Mouse (Mus musculus): ENCODE results near the gene Slco1a6. TPM values are rescaled to one million over a fixed set of nuclear protein-coding genes. Genes with fewer than 3 reads are reported as not detected.
"Not testable (repeated sequence)": the region's sequence is repeated elsewhere in the genome, so short reads cannot be mapped to it uniquely, and the experiment has no call there.

Slco1a6 gene
- polyA plus RNA-seq, 1 experiment from 2014 or later = 36.5 TPM

GRCm38 (mm10) chr6:142148371-142148770 lies 60.0 kb downstream of the Slco1a6 start:
- DNase-seq (ENCODE audit: low spot score) = no peak
- Histone ChIP-seq H3K27ac (no peak overlapping the region), H3K27me3 (ENCODE audit: insufficient read depth, low read length) (no peaks in the 10 kb centered on the region), H3K9me3 (replicated peaks; ENCODE audit: low read length) (no peaks in the 10 kb centered on the region), H3K9ac (ENCODE audit: low read depth, low read length) (no peak overlapping the region), H3K4me2 (ENCODE audit: low read length) (no peak overlapping the region), H3K36me3 (ENCODE audit: insufficient read depth, low read length) (no peaks in the 10 kb centered on the region), H3K4me1 (replicated peaks; ENCODE audit: insufficient read depth, low read length) (no peaks in the 10 kb centered on the region), H3K4me3 (replicated peaks; ENCODE audit: low read depth, low read length) (no peak overlapping the region)
- WGBS = 87% methylated on average over 1 of the region's 1 CpGs
- TF ChIP-seq CTCF (IDR thresholded peaks at IDR 0.05; ENCODE audit: low read depth) = no peak
- ATAC-seq (replicated peaks; ENCODE audit: low FRiP score, low read depth) = no peak

GRCm38 (mm10) chr6:142111667-142112305 lies 96.5 kb downstream of the Slco1a6 start:
- Histone ChIP-seq H3K9ac (ENCODE audit: low read depth, low read length) (no peak overlapping the region), H3K9me3 (replicated peaks; ENCODE audit: low read length) (no peaks in the 10 kb centered on the region), H3K27ac (no peak overlapping the region), H3K4me1 (replicated peaks; ENCODE audit: insufficient read depth, low read length) (no peaks in the 10 kb centered on the region), H3K4me2 (ENCODE audit: low read length) (no peak overlapping the region), H3K27me3 (ENCODE audit: insufficient read depth, low read length) (no peaks in the 10 kb centered on the region), H3K36me3 (ENCODE audit: insufficient read depth, low read length) (no peaks in the 10 kb centered on the region), H3K4me3 (replicated peaks; ENCODE audit: low read depth, low read length) (no peak overlapping the region)
- no peak for TF ChIP-seq CTCF (IDR thresholded peaks at IDR 0.05; ENCODE audit: low read depth)
- WGBS = 80% methylated on average over 3 of the region's 3 CpGs
- DNase-seq (ENCODE audit: low spot score) (no peak), ATAC-seq (replicated peaks; ENCODE audit: low FRiP score, low read depth) (peak; percentile 59)

- ATAC-seq (replicated peaks; ENCODE audit: low FRiP score, low read depth) (no peak), DNase-seq (ENCODE audit: low spot score) (no peak)
- Histone ChIP-seq H3K9ac (ENCODE audit: low read depth, low read length) (no peak overlapping the region), H3K9me3 (replicated peaks; ENCODE audit: low read length) (no peaks in the 10 kb centered on the region), H3K4me1 (replicated peaks; ENCODE audit: insufficient read depth, low read length) (no peaks in the 10 kb centered on the region), H3K4me2 (ENCODE audit: low read length) (no peak overlapping the region), H3K36me3 (ENCODE audit: insufficient read depth, low read length) (no peaks in the 10 kb centered on the region), H3K27me3 (ENCODE audit: insufficient read depth, low read length) (no peaks in the 10 kb centered on the region), H3K4me3 (replicated peaks; ENCODE audit: low read depth, low read length) (no peak overlapping the region), H3K27ac (no peak overlapping the region)
- 82% methylated on average over 3 of the region's 3 CpGs for WGBS
- no peak for TF ChIP-seq CTCF (IDR thresholded peaks at IDR 0.05; ENCODE audit: low read depth)
Observed at GRCm38 (mm10) chr6:142091126-142091525, 117.2 kb downstream of the Slco1a6 start.

- not testable (repeated sequence) for H3K27me3 ChIP-seq (ENCODE audit: insufficient read depth, low read length); DNase-seq (ENCODE audit: low spot score); ATAC-seq (replicated peaks; ENCODE audit: low FRiP score, low read depth); H3K9ac ChIP-seq (ENCODE audit: low read depth, low read length); H3K9me3 ChIP-seq (replicated peaks; ENCODE audit: low read length); H3K27ac ChIP-seq; H3K4me2 ChIP-seq (ENCODE audit: low read length); H3K36me3 ChIP-seq (ENCODE audit: insufficient read depth, low read length); H3K4me3 ChIP-seq (replicated peaks; ENCODE audit: low read depth, low read length); H3K4me1 ChIP-seq (replicated peaks; ENCODE audit: insufficient read depth, low read length)
- WGBS = 82% methylated on average over 3 of the region's 3 CpGs
Observed at GRCm38 (mm10) chr6:142058281-142058680, 150.0 kb downstream of the Slco1a6 start.

GRCm38 (mm10) chr6:142047689-142048088 lies 160.6 kb downstream of the Slco1a6 start:
- no peak overlapping the region for H3K27ac ChIP-seq
- no peak for ATAC-seq (replicated peaks; ENCODE audit: low FRiP score, low read depth)
- no peak for TF ChIP-seq CTCF (IDR thresholded peaks at IDR 0.05; ENCODE audit: low read depth)
- H3K9me3 ChIP-seq (replicated peaks; ENCODE audit: low read length) = no peaks in the 10 kb centered on the region
- no peaks in the 10 kb centered on the region for H3K27me3 ChIP-seq (ENCODE audit: insufficient read depth, low read length)
- no peak overlapping the region for H3K4me2 ChIP-seq (ENCODE audit: low read length)
- no peak overlapping the region for H3K4me3 ChIP-seq (replicated peaks; ENCODE audit: low read depth, low read length)
- no peak overlapping the region for H3K9ac ChIP-seq (ENCODE audit: low read depth, low read length)
- no peak for DNase-seq (ENCODE audit: low spot score)
- H3K36me3 ChIP-seq (ENCODE audit: insufficient read depth, low read length) = no peaks in the 10 kb centered on the region
- no peaks in the 10 kb centered on the region for H3K4me1 ChIP-seq (replicated peaks; ENCODE audit: insufficient read depth, low read length)
- WGBS = 89% methylated on average over 1 of the region's 1 CpGs

GRCm38 (mm10) chr6:142045746-142046145 lies 162.6 kb downstream of the Slco1a6 start:
- TF ChIP-seq CTCF (IDR thresholded peaks at IDR 0.05; ENCODE audit: low read depth) = no peak
- DNase-seq (ENCODE audit: low spot score) (no peak), ATAC-seq (replicated peaks; ENCODE audit: low FRiP score, low read depth) (no peak)
- H3K9me3 ChIP-seq (replicated peaks; ENCODE audit: low read length) = no peaks in the 10 kb centered on the region
- no peaks in the 10 kb centered on the region for H3K4me1 ChIP-seq (replicated peaks; ENCODE audit: insufficient read depth, low read length)
- no peak overlapping the region for H3K4me3 ChIP-seq (replicated peaks; ENCODE audit: low read depth, low read length)
- WGBS = 89% methylated on average over 2 of the region's 2 CpGs
- no peak overlapping the region for H3K9ac ChIP-seq (ENCODE audit: low read depth, low read length)
- H3K27me3 ChIP-seq (ENCODE audit: insufficient read depth, low read length) = no peaks in the 10 kb centered on the region
- no peak overlapping the region for H3K27ac ChIP-seq
- H3K4me2 ChIP-seq (ENCODE audit: low read length) = no peak overlapping the region
- H3K36me3 ChIP-seq (ENCODE audit: insufficient read depth, low read length) = no peaks in the 10 kb centered on the region

- H3K27ac ChIP-seq = no peak overlapping the region
- ATAC-seq (replicated peaks; ENCODE audit: low FRiP score, low read depth) (peak; percentile 27; the same call in 1 of the 2 replicates), DNase-seq (ENCODE audit: low spot score) (no peak)
- 83% methylated on average over 3 of the region's 3 CpGs for WGBS
- no peaks in the 10 kb centered on the region for H3K4me1 ChIP-seq (replicated peaks; ENCODE audit: insufficient read depth, low read length)
- no peaks in the 10 kb centered on the region for H3K27me3 ChIP-seq (ENCODE audit: insufficient read depth, low read length)
- H3K4me3 ChIP-seq (replicated peaks; ENCODE audit: low read depth, low read length) = no peak overlapping the region
- no peak overlapping the region for H3K9ac ChIP-seq (ENCODE audit: low read depth, low read length)
- no peaks in the 10 kb centered on the region for H3K9me3 ChIP-seq (replicated peaks; ENCODE audit: low read length)
- TF ChIP-seq CTCF (IDR thresholded peaks at IDR 0.05; ENCODE audit: low read depth) = no peak
- no peaks in the 10 kb centered on the region for H3K36me3 ChIP-seq (ENCODE audit: insufficient read depth, low read length)
- H3K4me2 ChIP-seq (ENCODE audit: low read length) = no peak overlapping the region
Observed at GRCm38 (mm10) chr6:142041896-142042295, 166.4 kb downstream of the Slco1a6 start.

All from kidney, postnatal 0 days (tissue).